Mouse (Mus musculus) MEL (cell line): Measurements from ENCODE around the gene Erg. TPM values are rescaled to one million over a fixed set of nuclear protein-coding genes. Genes with fewer than 3 reads are reported as not detected.

ENCODE experiments used
- DNase-seq: peaks from one replicate; pipeline ENCODE4 v3.0.0; 2011; ENCODE audit warnings: low read depth, low spot score
- H3K27ac ChIP-seq: 2 replicates; pipeline ENCODE4 v1.5.1; 2012; ENCODE audit warnings: low read depth, mild to moderate bottlenecking, control low read depth, low read length, moderate library complexity; ENCODE audit not compliant: control insufficient read depth
- H3K27me3 ChIP-seq, 2 experiments: fragments of 150-350 bp in 1 of 2; sonication (generic) in 1 of 2; 2 replicates each; pipeline ENCODE4 v1.6.1; 2012; ENCODE audit warnings: low read length in 2 of 2, mild to moderate bottlenecking in 2 of 2, improper control_type of control experiment in 1 of 2, moderate library complexity in 1 of 2; ENCODE audit not compliant: insufficient read depth in 2 of 2, control insufficient read depth in 1 of 2
- H3K36me3 ChIP-seq, 2 experiments: 2 replicates each; pipeline ENCODE4 v1.6.1; 2012 to 2014; ENCODE audit warnings: low read length in 2 of 2, improper control_type of control experiment in 1 of 2, inconsistent platforms in 1 of 2, mild to moderate bottlenecking in 1 of 2; ENCODE audit not compliant: insufficient read depth in 2 of 2, control insufficient read depth in 1 of 2
- H3K4me1 ChIP-seq, 2 experiments: fragments of 150-350 bp in 1 of 2; sonication (generic) in 1 of 2; 2 replicates each; pipeline ENCODE4 v1.6.1; 2012; ENCODE audit warnings: low read length in 2 of 2, improper control_type of control experiment in 1 of 2, mild to moderate bottlenecking in 1 of 2; ENCODE audit not compliant: insufficient read depth in 2 of 2, control insufficient read depth in 1 of 2
- H3K4me3 ChIP-seq, 2 experiments: fragments of 150-350 bp in 1 of 2; sonication (generic) in 1 of 2; 2 replicates each; pipeline ENCODE4 v1.5.1; 2012; ENCODE audit warnings: low read depth in 2 of 2, low read length in 2 of 2, mild to moderate bottlenecking in 2 of 2, moderate library complexity in 2 of 2, control low read depth in 1 of 2, improper control_type of control experiment in 1 of 2; ENCODE audit not compliant: control insufficient read depth in 1 of 2, insufficient read depth in 1 of 2
- H3K79me2 ChIP-seq: 2 replicates; pipeline ENCODE4 v1.6.1; 2012; ENCODE audit warnings: mild to moderate bottlenecking, low read length, moderate library complexity; ENCODE audit not compliant: control insufficient read depth, poor library complexity, insufficient read depth
- H3K9ac ChIP-seq: 2 replicates; pipeline ENCODE4 v1.6.1; 2012; ENCODE audit warnings: low read depth, mild to moderate bottlenecking, control low read depth, low read length, moderate library complexity; ENCODE audit not compliant: control insufficient read depth, poor library complexity, severe bottlenecking
- H3K9me3 ChIP-seq: fragments of 150-350 bp; sonication (generic); replicated peaks from 2 replicates; pipeline ENCODE4 v1.6.1; 2012; ENCODE audit warnings: mild to moderate bottlenecking, low read length, improper control_type of control experiment, moderate library complexity; ENCODE audit not compliant: insufficient read depth
- CHD2 ChIP-seq: IDR thresholded peaks from 2 replicates; pipeline ENCODE4 v1.6.1; 2011; ENCODE audit warnings: low read length, improper control_type of control experiment
- E2F4 ChIP-seq: IDR thresholded peaks from 2 replicates; pipeline ENCODE4 v1.6.1; 2011; ENCODE audit warnings: low read depth, low read length, improper control_type of control experiment, borderline replicate concordance
- ELF1 ChIP-seq: IDR thresholded peaks from 2 replicates; pipeline ENCODE4 v1.6.1; 2014; ENCODE audit warnings: low read depth, mild to moderate bottlenecking, inconsistent platforms, low read length, improper control_type of control experiment, moderate library complexity
- EP300 ChIP-seq, 2 experiments: IDR thresholded peaks; 2 replicates each; pipeline ENCODE4 v1.6.1; 2011; ENCODE audit warnings: improper control_type of control experiment in 2 of 2, low read length in 2 of 2, low read depth in 1 of 2, mild to moderate bottlenecking in 1 of 2
- GABPA ChIP-seq: IDR thresholded peaks from 2 replicates; pipeline ENCODE4 v1.6.1; 2012; ENCODE audit warnings: low read depth, mild to moderate bottlenecking, inconsistent platforms, low read length, improper control_type of control experiment, moderate library complexity
- KAT2A ChIP-seq: conservative IDR thresholded peaks from 2 replicates; pipeline ENCODE4 v1.6.1; 2012; ENCODE audit warnings: low read depth, low read length, improper control_type of control experiment, inconsistent platforms
- MAFK ChIP-seq: IDR thresholded peaks from 2 replicates; pipeline ENCODE4 v1.6.1; 2011; ENCODE audit warnings: low read depth, mild to moderate bottlenecking, low read length, improper control_type of control experiment, borderline replicate concordance
- MAX ChIP-seq: IDR thresholded peaks from 2 replicates; pipeline ENCODE4 v1.6.1; 2011; ENCODE audit warnings: low read length, improper control_type of control experiment
- MEF2A ChIP-seq: IDR thresholded peaks from 2 replicates; pipeline ENCODE4 v1.6.1; 2014; ENCODE audit warnings: low read depth, mild to moderate bottlenecking, inconsistent platforms, low read length, improper control_type of control experiment; ENCODE audit not compliant: poor library complexity, insufficient replicate concordance, severe bottlenecking; ENCODE audit errors: extremely low read depth
- MYB ChIP-seq: IDR thresholded peaks from 2 replicates; pipeline ENCODE4 v1.6.1; 2011; ENCODE audit warnings: mild to moderate bottlenecking, low read depth, low read length, improper control_type of control experiment
- MYC ChIP-seq: IDR thresholded peaks from 2 replicates; pipeline ENCODE4 v1.6.1; 2011; ENCODE audit warnings: low read depth, mild to moderate bottlenecking, low read length, improper control_type of control experiment, moderate library complexity
- NRF1 ChIP-seq: IDR thresholded peaks from 2 replicates; pipeline ENCODE4 v1.6.1; 2014; ENCODE audit warnings: low read depth, mild to moderate bottlenecking, inconsistent platforms, low read length, improper control_type of control experiment, moderate library complexity; ENCODE audit not compliant: poor library complexity, insufficient read depth, severe bottlenecking
- POLR2A ChIP-seq, 2 experiments: IDR thresholded peaks; 2 replicates each; pipeline ENCODE4 v1.6.1; 2011 to 2012; ENCODE audit warnings: low read length in 2 of 2, mild to moderate bottlenecking in 2 of 2, control low read depth in 1 of 2, improper control_type of control experiment in 1 of 2, low read depth in 1 of 2, moderate library complexity in 1 of 2; ENCODE audit not compliant: control insufficient read depth in 1 of 2, insufficient read depth in 1 of 2, poor library complexity in 1 of 2
- RAD21 ChIP-seq: IDR thresholded peaks from 2 replicates; pipeline ENCODE4 v1.6.1; 2011; ENCODE audit warnings: mild to moderate bottlenecking, low read depth, low read length, improper control_type of control experiment
- RCOR1 ChIP-seq: IDR thresholded peaks from 2 replicates; pipeline ENCODE4 v1.6.1; 2012; ENCODE audit warnings: low read depth, mild to moderate bottlenecking, inconsistent platforms, low read length, improper control_type of control experiment
- SIN3A ChIP-seq: IDR thresholded peaks from 2 replicates; pipeline ENCODE4 v1.6.1; 2012; ENCODE audit warnings: low read length, improper control_type of control experiment, inconsistent platforms
- SMC3 ChIP-seq: IDR thresholded peaks from 2 replicates; pipeline ENCODE4 v1.6.1; 2011; ENCODE audit warnings: low read depth, low read length, improper control_type of control experiment
- TAL1 ChIP-seq: IDR thresholded peaks from 2 replicates; pipeline ENCODE4 v1.6.1; 2012; ENCODE audit warnings: mild to moderate bottlenecking, inconsistent platforms, low read length, moderate library complexity, mixed read lengths
- UBTF ChIP-seq: IDR thresholded peaks from 2 replicates; pipeline ENCODE4 v1.6.1; 2012; ENCODE audit warnings: low read depth, mild to moderate bottlenecking, inconsistent platforms, low read length, improper control_type of control experiment, moderate library complexity, borderline replicate concordance; ENCODE audit not compliant: insufficient read depth
- USF1 ChIP-seq: IDR thresholded peaks from 2 replicates; pipeline ENCODE4 v1.6.1; 2014; ENCODE audit warnings: low read depth, mild to moderate bottlenecking, inconsistent platforms, low read length, improper control_type of control experiment, moderate library complexity
- ZC3H11A ChIP-seq: IDR thresholded peaks from 2 replicates; pipeline ENCODE4 v1.6.1; 2012; ENCODE audit warnings: low read depth, mild to moderate bottlenecking, inconsistent platforms, low read length, improper control_type of control experiment
- ZMIZ1 ChIP-seq: IDR thresholded peaks from 2 replicates; pipeline ENCODE4 v1.6.1; 2012; ENCODE audit warnings: low read depth, mild to moderate bottlenecking, inconsistent platforms, low read length, improper control_type of control experiment, moderate library complexity
- ZNF384 ChIP-seq: IDR thresholded peaks from 2 replicates; pipeline ENCODE4 v1.6.1; 2012; ENCODE audit warnings: low read depth, mild to moderate bottlenecking, inconsistent platforms, low read length, improper control_type of control experiment
- polyA plus RNA-seq, 2 experiments: library from polyadenylated mRNA; stranded (reverse) in 1 of 2; unstranded in 1 of 2; fragments of >175 nt in 1 of 2; fragments of >200 nt in 1 of 2; gene quantifications; 2 replicates each; pipeline versions ENCODE4 v1.2.1 to v1.2.4; 2012; ENCODE audit warnings: low replicate concordance in 2 of 2, low read depth in 1 of 2; ENCODE audit not compliant: insufficient read length in 2 of 2, insufficient read depth in 1 of 2, missing spikeins in 1 of 2
- total RNA-seq: library from RNA; depleted of rRNA; stranded (reverse); fragments of 300-350 nt; gene quantifications from 2 replicates; pipeline ENCODE4 v1.2.3, GENCODE M21; 2012

Gene Erg
- total and polyA plus RNA-seq, 3 experiments: 0.11 to 0.27 TPM; not detected in 1

DNA sequence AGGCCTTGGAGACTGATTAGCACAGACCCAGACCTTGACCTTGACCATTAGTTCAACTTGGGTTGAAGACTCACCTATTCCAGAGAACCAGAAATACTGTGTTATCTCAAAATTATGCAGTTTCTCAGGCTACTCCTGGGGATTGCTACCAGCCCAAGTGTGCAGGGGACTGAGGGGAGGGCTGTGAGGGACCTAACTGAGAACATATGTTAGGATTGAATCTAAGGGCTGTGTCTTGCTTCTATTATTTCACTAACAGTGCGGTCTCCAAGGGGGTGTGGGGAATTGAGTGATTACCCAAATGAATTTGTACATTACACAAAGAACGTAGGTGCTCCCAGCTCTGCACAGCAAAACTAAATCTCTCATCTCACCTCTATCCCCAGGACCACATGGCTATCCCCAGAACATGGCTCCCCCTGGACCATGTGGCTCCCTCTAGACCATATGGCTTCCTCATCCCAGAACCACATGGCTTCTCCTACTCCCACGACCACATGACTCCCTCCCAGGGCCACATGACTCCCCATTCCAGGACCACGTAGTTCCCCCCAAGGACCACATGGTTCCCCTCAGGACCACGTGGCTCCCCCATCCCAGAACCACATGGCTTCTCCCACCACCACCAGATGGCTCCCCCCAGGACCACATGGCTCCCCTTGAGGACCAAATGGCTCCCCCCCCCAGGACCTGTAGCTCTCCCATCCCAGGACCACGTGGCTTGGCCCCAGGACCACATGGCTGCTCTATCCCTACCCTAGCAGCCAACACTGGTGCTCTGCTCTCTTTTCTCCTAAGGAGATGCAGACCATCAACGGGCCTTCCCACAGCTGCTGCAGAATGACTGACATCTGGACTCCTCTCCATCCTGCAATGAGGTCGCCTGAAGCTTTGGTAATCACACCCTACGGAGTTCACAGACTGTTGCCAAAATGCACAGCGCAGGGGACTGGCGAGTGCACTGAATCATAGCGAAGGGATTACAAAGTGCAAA is 229.1 kb downstream of the Erg start:
- H3K9me3 ChIP-seq: no peaks in the 10 kb centered on the region
- H3K27ac ChIP-seq: no peak overlapping the region
- no peaks in the 10 kb centered on the region for H3K27me3 ChIP-seq
- no peak overlapping the region for H3K9ac ChIP-seq
- H3K36me3 ChIP-seq: no peaks in the 10 kb centered on the region
- TF ChIP-seq MAX (no peak), KAT2A (no peak), SIN3A (no peak), MYB (no peak), SMC3 (no peak), MEF2A (no peak), RAD21 (no peak), ZNF384 (no peak), MYC (no peak), E2F4 (no peak), EP300 (IDR thresholded peaks at IDR 0.05; ENCODE audit: low read depth in 1 of 2, low read length in 2 of 2) (no peak)
- TF ChIP-seq, all 39 proteins: peak for 0
- H3K4me1 ChIP-seq: no peaks in the 10 kb centered on the region
- no peak for DNase-seq
- no peak overlapping the region for H3K4me3 ChIP-seq
- no peaks in the 10 kb centered on the region for H3K79me2 ChIP-seq

DNA sequence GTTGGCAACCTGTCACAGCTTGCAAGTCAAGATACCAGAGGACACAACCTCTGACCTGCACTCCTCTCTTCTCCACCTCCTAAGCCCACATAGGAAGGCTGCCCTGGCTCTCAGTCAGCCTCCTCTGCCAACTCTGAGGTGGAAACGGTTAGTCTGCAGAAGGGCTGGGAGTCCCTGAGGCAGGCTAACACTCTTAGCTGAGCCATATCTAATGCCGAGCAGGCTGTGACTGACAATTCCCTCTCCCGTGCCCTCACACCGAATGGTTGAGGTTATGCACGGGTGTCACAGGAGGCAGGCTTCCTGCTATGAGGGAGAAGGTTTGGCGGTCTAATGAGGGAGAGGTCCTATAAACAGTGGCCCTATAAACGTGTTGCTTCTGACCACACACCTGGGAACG is 232.6 kb downstream of the Erg start:
- no peak overlapping the region for H3K9ac ChIP-seq
- H3K79me2 ChIP-seq: no peaks in the 10 kb centered on the region
- no peaks in the 10 kb centered on the region for H3K27me3 ChIP-seq
- TF ChIP-seq UBTF (no peak), MAFK (no peak), TAL1 (no peak), E2F4 (no peak), NRF1 (no peak), MAX (no peak), USF1 (no peak), GABPA (no peak), ZC3H11A (no peak), POLR2A (IDR thresholded peaks at IDR 0.05; ENCODE audit: control insufficient read depth in 1 of 2, insufficient read depth in 1 of 2, low read depth in 1 of 2, low read length in 2 of 2, poor library complexity in 1 of 2) (no peak), MEF2A (no peak), SIN3A (no peak), MYC (no peak), ZMIZ1 (no peak), EP300 (IDR thresholded peaks at IDR 0.05; ENCODE audit: low read depth in 1 of 2, low read length in 2 of 2) (no peak), RCOR1 (no peak), ELF1 (no peak), CHD2 (no peak)
- no peak overlapping the region for H3K27ac ChIP-seq
- H3K36me3 ChIP-seq: no peaks in the 10 kb centered on the region
- no peak for DNase-seq
- no peaks in the 10 kb centered on the region for H3K9me3 ChIP-seq
- H3K4me3 ChIP-seq: no peak overlapping the region
- no peaks in the 10 kb centered on the region for H3K4me1 ChIP-seq
